Mouse (Mus musculus) myocyte (in vitro differentiated cells): ENCODE measurements around the gene Tmem88b. TPM values are rescaled to one million over a fixed set of nuclear protein-coding genes. Genes with fewer than 3 reads are reported as not detected.
"Not testable (repeated sequence)": the region's sequence is repeated elsewhere in the genome, so short reads cannot be mapped to it uniquely, and the experiment has no call there.

Experiments used
- H3K27me3 ChIP-seq: one replicate; pipeline ENCODE4 v1.6.1; 2011; ENCODE audit not compliant: control insufficient read depth, insufficient read depth, insufficient read length
- H3K36me3 ChIP-seq: one replicate; pipeline ENCODE4 v1.6.1; 2011; ENCODE audit not compliant: control insufficient read depth, insufficient read depth
- H3K4me2 ChIP-seq: one replicate; pipeline ENCODE4 v1.6.1; 2011; ENCODE audit warnings: low read depth, control low read depth
- H3K4me3 ChIP-seq: one replicate; pipeline ENCODE4 v1.5.1; 2011; ENCODE audit warnings: mild to moderate bottlenecking, control low read depth, moderate library complexity
- H3K79me2 ChIP-seq: one replicate; pipeline ENCODE4 v1.6.1; 2011; ENCODE audit not compliant: control insufficient read depth, insufficient read depth
- H3ac ChIP-seq: one replicate; pipeline ENCODE4 v1.6.1; 2011; ENCODE audit not compliant: control insufficient read depth, insufficient read length
- CEBPB ChIP-seq: IDR thresholded peaks from 2 replicates; pipeline ENCODE4 v1.6.1; 2011; ENCODE audit warnings: mild to moderate bottlenecking, moderate library complexity; ENCODE audit not compliant: poor library complexity, insufficient read depth, severe bottlenecking
- E2F4 ChIP-seq: IDR thresholded peaks from one replicate; pipeline ENCODE4 v1.6.1; 2011; ENCODE audit warnings: mild to moderate bottlenecking, control low read depth, moderate library complexity; ENCODE audit not compliant: insufficient read depth
- MAX ChIP-seq: IDR thresholded peaks from one replicate; pipeline ENCODE4 v1.6.1; 2011; ENCODE audit warnings: low read depth, mild to moderate bottlenecking, control low read depth
- MYOD1 ChIP-seq, 3 experiments: IDR thresholded peaks; one replicate each; pipeline ENCODE4 v1.6.1; 2011; ENCODE audit warnings: control low read depth in 2 of 3, low read depth in 2 of 3, mild to moderate bottlenecking in 2 of 3, moderate library complexity in 1 of 3; ENCODE audit not compliant: insufficient read length in 2 of 3, control insufficient read depth in 1 of 3
- MYOG ChIP-seq, 3 experiments: IDR thresholded peaks; one replicate each; pipeline ENCODE4 v1.6.1; 2011; ENCODE audit warnings: control low read depth in 2 of 3, low read depth in 2 of 3, mild to moderate bottlenecking in 2 of 3; ENCODE audit not compliant: insufficient read length in 2 of 3, control insufficient read depth in 1 of 3, insufficient read depth in 1 of 3
- POLR2A ChIP-seq: IDR thresholded peaks from one replicate; pipeline ENCODE4 v1.6.1; 2011; ENCODE audit warnings: low read depth, mild to moderate bottlenecking, control low read depth, moderate library complexity; ENCODE audit not compliant: insufficient read length
- POLR2AphosphoS2 ChIP-seq: IDR thresholded peaks from one replicate; pipeline ENCODE4 v1.6.1; 2011; ENCODE audit warnings: low read depth, control low read depth; ENCODE audit not compliant: insufficient read length
- REST ChIP-seq: IDR thresholded peaks from one replicate; pipeline ENCODE4 v1.6.1; 2011; ENCODE audit warnings: mild to moderate bottlenecking, control low read depth, moderate library complexity; ENCODE audit not compliant: insufficient read depth, insufficient read length
- SRF ChIP-seq: IDR thresholded peaks from one replicate; pipeline ENCODE4 v1.6.1; 2011; ENCODE audit warnings: low read depth; ENCODE audit not compliant: control insufficient read depth, insufficient read length
- TCF12 ChIP-seq: IDR thresholded peaks from one replicate; pipeline ENCODE4 v1.6.1; 2011; ENCODE audit warnings: mild to moderate bottlenecking, control low read depth; ENCODE audit not compliant: poor library complexity, insufficient read depth, severe bottlenecking
- TCF3 ChIP-seq: IDR thresholded peaks from one replicate; pipeline ENCODE4 v1.6.1; 2011; ENCODE audit warnings: low read depth, control low read depth; ENCODE audit not compliant: insufficient read length
- USF1 ChIP-seq: IDR thresholded peaks from one replicate; pipeline ENCODE4 v1.6.1; 2011; ENCODE audit warnings: low read depth, mild to moderate bottlenecking, control low read depth, moderate library complexity
- polyA plus RNA-seq: library from polyadenylated mRNA; unstranded; fragments of >200 nt; fragmentation: generic; extraction: Trizol; gene quantifications from one replicate; pipeline ENCODE4 v1.2.1, GENCODE M21; 2012; ENCODE audit warnings: missing spikeins

Tmem88b gene
- polyA plus RNA-seq, 1 experiment, result 0.97 TPM

DNA sequence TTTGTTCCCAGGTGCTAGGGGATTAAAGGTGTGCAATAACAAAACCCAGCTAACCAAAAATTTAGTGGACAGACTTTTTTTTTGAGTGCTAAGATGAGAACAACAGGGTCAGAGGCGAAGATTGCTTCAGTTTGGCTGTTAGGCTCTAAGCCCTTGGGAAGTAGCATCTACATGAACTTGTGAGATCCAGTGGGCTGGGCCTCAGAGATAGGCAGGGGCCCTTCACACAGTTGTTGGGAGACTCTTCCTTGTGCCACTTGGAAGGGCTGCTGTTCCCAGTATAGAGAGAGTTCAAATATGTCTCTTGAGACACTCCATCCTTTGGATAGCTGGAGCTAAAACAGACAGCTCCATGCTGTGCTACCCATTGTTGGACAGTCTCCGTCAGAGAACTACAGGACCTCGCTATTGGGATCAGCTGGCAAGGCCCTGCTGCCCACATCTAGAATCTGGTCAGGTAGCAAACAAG is 4.4 kb upstream of the Tmem88b start, which contains the start of gene Ankrd65:
Gene Ankrd65, plus strand, starts transcription at position 419 of the 469 bp plus-strand sequence.
- no peak for TF ChIP-seq TCF12
- no peak for TF ChIP-seq E2F4
- TF ChIP-seq CEBPB, result no peak
- no peak for TF ChIP-seq MYOG (IDR thresholded peaks at IDR 0.05; ENCODE audit: control insufficient read depth in 1 of 3, insufficient read depth in 1 of 3, insufficient read length in 2 of 3, low read depth in 2 of 3)
- TF ChIP-seq MYOD1 (IDR thresholded peaks at IDR 0.05; ENCODE audit: control insufficient read depth in 1 of 3, insufficient read length in 2 of 3, low read depth in 2 of 3), result no peak
- no peak for TF ChIP-seq USF1
- no peak for TF ChIP-seq REST
- TF ChIP-seq POLR2A, result no peak
- no peak for TF ChIP-seq SRF
- no peak for TF ChIP-seq POLR2AphosphoS2
- no peak for TF ChIP-seq TCF3
- no peak for TF ChIP-seq MAX
- Histone ChIP-seq H3K36me3 (no peaks in the 10 kb centered on the region), H3K27me3 (peaks cover 15% of the 10 kb centered on the region), H3K4me3 (no peak within 1 kb of the TSS), H3ac (no peak within 1 kb of the TSS), H3K79me2 (no peaks in the 10 kb centered on the region), H3K4me2 (no peak within 1 kb of the TSS)

DNA sequence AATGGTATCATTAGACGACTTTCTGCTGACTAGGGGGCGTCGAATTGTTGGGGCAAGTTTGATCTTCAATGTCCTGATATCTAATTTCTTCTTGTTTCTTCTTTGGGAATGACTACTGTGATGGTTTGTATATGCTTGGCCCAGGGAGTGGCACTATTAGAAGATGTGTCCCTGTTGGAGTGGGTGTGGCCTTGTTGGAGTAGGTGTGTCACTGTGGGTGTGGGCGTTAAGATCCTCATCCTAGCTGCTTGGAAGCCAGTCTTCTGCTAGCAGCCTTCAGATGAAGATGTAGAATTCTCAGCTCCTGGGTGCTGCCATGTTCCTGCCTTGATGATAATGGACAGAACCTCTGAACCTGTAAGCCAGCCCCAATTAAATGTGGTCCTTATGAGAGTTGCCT is 3.2 kb upstream of the Tmem88b start:
- not testable (repeated sequence) for H3ac ChIP-seq, H3K4me3 ChIP-seq, H3K4me2 ChIP-seq, H3K79me2 ChIP-seq, H3K36me3 ChIP-seq
- peaks cover 15% of the 10 kb centered on the region for H3K27me3 ChIP-seq

- TF ChIP-seq SRF (no peak), USF1 (no peak), MYOD1 (IDR thresholded peaks at IDR 0.05; ENCODE audit: control insufficient read depth in 1 of 3, insufficient read length in 2 of 3, low read depth in 2 of 3) (no peak), CEBPB (no peak)
- H3K79me2 ChIP-seq, result no peaks in the 10 kb centered on the region
Measured at GRCm38 (mm10) chr4:155788300-155788699, 2.6 kb upstream of the Tmem88b start.

DNA sequence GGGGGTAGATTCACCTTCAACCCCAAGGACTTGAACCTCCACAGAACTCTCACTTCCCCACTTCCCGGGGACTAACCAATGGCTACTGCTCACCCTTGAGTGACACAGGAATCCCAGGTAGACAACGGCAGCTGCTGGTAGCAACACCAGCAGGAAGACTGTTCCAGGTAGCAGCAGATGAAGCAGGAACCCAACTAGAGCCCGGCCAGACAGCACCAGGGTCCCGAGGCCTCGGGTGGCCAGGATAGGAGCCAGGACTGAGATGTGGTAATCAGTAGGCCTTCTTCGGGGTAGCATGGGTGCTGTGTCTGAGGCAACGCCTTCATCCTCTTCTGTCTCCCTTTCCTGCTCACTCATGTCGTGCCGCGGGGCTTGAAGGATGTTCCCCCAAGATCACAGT is 428 bp downstream of the Tmem88b start:
- H3K27me3 ChIP-seq, result no peaks in the 10 kb centered on the region
- TF ChIP-seq TCF3, result no peak
- peaks cover 2% of the 10 kb centered on the region for H3K79me2 ChIP-seq
- H3ac ChIP-seq, result no peak overlapping the region
- H3K4me3 ChIP-seq, result peak overlapping the region; percentile 46
- no peaks in the 10 kb centered on the region for H3K36me3 ChIP-seq
- H3K4me2 ChIP-seq, result peak overlapping the region; percentile 45

More at GRCm38 (mm10) chr4:155788300-155788699, 2.6 kb upstream of the Tmem88b start:
- peaks cover 15% of the 10 kb centered on the region for H3K27me3 ChIP-seq
- H3ac ChIP-seq, result no peak overlapping the region
- no peak overlapping the region for H3K4me3 ChIP-seq
- no peaks in the 10 kb centered on the region for H3K36me3 ChIP-seq
- H3K4me2 ChIP-seq, result no peak overlapping the region

DNA sequence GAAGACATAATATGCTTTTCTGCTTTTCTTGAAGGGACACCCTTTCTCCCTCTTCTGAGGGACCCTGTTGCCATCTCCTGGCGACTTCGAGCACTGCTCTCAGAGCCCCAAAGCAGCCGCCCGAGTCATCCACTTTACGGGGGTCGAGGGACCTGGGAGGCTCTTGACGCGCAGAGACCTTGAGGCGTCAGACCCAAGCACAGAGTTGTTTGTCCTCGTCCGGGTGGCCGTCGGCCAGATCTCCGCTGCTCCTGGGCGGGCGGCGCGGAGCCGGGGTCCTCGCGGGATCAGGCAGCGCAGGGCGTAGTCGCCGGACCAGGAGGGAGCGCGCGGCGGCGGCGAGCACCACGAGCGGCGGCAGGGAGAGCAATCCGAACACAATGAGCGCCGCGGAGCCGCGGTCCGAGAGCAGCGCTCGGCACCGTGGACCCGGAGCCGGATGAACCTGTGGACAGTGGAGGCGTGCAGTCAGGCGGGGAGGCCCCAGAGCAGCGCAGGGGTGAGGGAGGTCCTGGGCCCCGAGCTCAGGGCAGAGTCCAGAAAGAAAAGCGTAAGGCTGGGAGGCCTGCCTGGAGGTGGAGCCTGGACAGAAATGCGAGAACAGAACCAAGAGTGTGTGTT is 1.5 kb downstream of the Tmem88b start:
- TF ChIP-seq POLR2AphosphoS2 (peak; percentile 65), USF1 (no peak), POLR2A (peak; percentile 64), MYOG (IDR thresholded peaks at IDR 0.05; ENCODE audit: control insufficient read depth in 1 of 3, insufficient read depth in 1 of 3, insufficient read length in 2 of 3, low read depth in 2 of 3) (peak in 1 of 3 experiments; percentile 11)
- peak overlapping the region; percentile 44 for H3ac ChIP-seq
- H3K4me2 ChIP-seq, result peak overlapping the region; percentile 81
- no peaks in the 10 kb centered on the region for H3K27me3 ChIP-seq
- H3K79me2 ChIP-seq, result peaks cover 2% of the 10 kb centered on the region
- no peaks in the 10 kb centered on the region for H3K36me3 ChIP-seq
- H3K4me3 ChIP-seq, result peak overlapping the region; percentile 46

GRCm38 (mm10) chr4:155783486-155784080 is 2.1 kb downstream of the Tmem88b start:
- H3K79me2 ChIP-seq, result peaks cover 2% of the 10 kb centered on the region
- peak overlapping the region; percentile 81 for H3K4me2 ChIP-seq
- peak overlapping the region; percentile 44 for H3ac ChIP-seq
- TF ChIP-seq MYOD1 (IDR thresholded peaks at IDR 0.05; ENCODE audit: control insufficient read depth in 1 of 3, insufficient read length in 2 of 3, low read depth in 2 of 3), result peak in 2 of 3 experiments; percentile 10 to 22
- no peak for TF ChIP-seq USF1
- H3K4me3 ChIP-seq, result peak overlapping the region; percentile 46
- no peaks in the 10 kb centered on the region for H3K27me3 ChIP-seq
- no peaks in the 10 kb centered on the region for H3K36me3 ChIP-seq
